Mouse (Mus musculus) heart, postnatal 0 days (tissue): Measurements from ENCODE around the gene Lipc. TPM values are rescaled to one million over a fixed set of nuclear protein-coding genes. Genes with fewer than 3 reads are reported as not detected.

Experiments
- ATAC-seq: fragments of 200-750 bp; cut with Nextera tagmentation; 2 replicates; pipeline ENCODE4 v1.8.0; 2017; ENCODE audit warnings: low read depth, moderate number of reproducible peaks, moderate library complexity; ENCODE audit not compliant: insufficient read depth
- DNase-seq: peaks from one replicate; pipeline ENCODE4 v3.0.0-alpha.2; 2016; ENCODE audit warnings: low spot score
- H3K27ac ChIP-seq: fragments of 300-500 bp; sonication (generic); 2 replicates; pipeline ENCODE4 v1.5.1; 2014; ENCODE audit warnings: low read depth, mild to moderate bottlenecking
- H3K27me3 ChIP-seq: fragments of 300-500 bp; sonication (generic); 2 replicates; pipeline ENCODE4 v1.6.1; 2014; ENCODE audit warnings: low read length, mixed read lengths; ENCODE audit not compliant: control insufficient read depth, insufficient read depth
- H3K36me3 ChIP-seq: fragments of 300-500 bp; sonication (generic); replicated peaks from 2 replicates; pipeline ENCODE4 v1.6.1; 2014; ENCODE audit warnings: low read length, mixed read lengths; ENCODE audit not compliant: control insufficient read depth, insufficient read depth
- H3K4me1 ChIP-seq: fragments of 300-500 bp; sonication (generic); 2 replicates; pipeline ENCODE4 v1.6.1; 2014; ENCODE audit warnings: antibody characterized with exemption; ENCODE audit not compliant: control insufficient read depth, insufficient read depth
- H3K4me2 ChIP-seq: fragments of 300-500 bp; sonication (generic); 2 replicates; pipeline ENCODE4 v1.6.1; 2014; ENCODE audit warnings: low read depth, mild to moderate bottlenecking, low read length, moderate library complexity
- H3K4me3 ChIP-seq: fragments of 300-500 bp; sonication (generic); 2 replicates; pipeline ENCODE4 v1.5.1; 2014; ENCODE audit warnings: low read depth, low read length
- H3K9ac ChIP-seq: fragments of 300-500 bp; sonication (generic); replicated peaks from 2 replicates; pipeline ENCODE4 v1.6.1; 2014; ENCODE audit warnings: low read depth, low read length, mixed read lengths
- H3K9me3 ChIP-seq: fragments of 300-500 bp; sonication (generic); replicated peaks from 2 replicates; pipeline ENCODE4 v1.6.1; 2016; ENCODE audit warnings: low read length; ENCODE audit not compliant: control insufficient read depth
- CTCF ChIP-seq: IDR thresholded peaks from 2 replicates; pipeline ENCODE4 v1.5.1; 2016; ENCODE audit warnings: antibody characterized with exemption, control low read depth, low read depth
- EP300 ChIP-seq: IDR thresholded peaks from 2 replicates; pipeline ENCODE4 v1.6.1; 2016; ENCODE audit warnings: antibody characterized with exemption, low read depth
- WGBS: fragments of 180-500 bp; shearing (Covaris S2); extraction: QIAGEN DNeasy Blood & Tissue Kit; methylation state at CpG from one replicate; pipeline ENCODE4 v1.1.7; 2014; 5-methylcytosine and 5-hydroxymethylcytosine counted together
- polyA plus RNA-seq: library from polyadenylated mRNA; unstranded; fragments of >200 nt; fragmentation: Nextera tagmentation; extraction: Ambion mirVana; gene quantifications from 2 replicates; pipeline ENCODE4 v1.2.1, GENCODE M21; 2015
- total RNA-seq: library from RNA; depleted of rRNA; stranded (reverse); fragments of >200 nt; gene quantifications from 2 replicates; pipeline ENCODE4 v1.2.3, GENCODE M21; 2014; ENCODE audit warnings: low replicate concordance

The Lipc gene
- total and polyA plus RNA-seq, 2 experiments from 2014 or later = 0.12 to 4.6 TPM

DNA sequence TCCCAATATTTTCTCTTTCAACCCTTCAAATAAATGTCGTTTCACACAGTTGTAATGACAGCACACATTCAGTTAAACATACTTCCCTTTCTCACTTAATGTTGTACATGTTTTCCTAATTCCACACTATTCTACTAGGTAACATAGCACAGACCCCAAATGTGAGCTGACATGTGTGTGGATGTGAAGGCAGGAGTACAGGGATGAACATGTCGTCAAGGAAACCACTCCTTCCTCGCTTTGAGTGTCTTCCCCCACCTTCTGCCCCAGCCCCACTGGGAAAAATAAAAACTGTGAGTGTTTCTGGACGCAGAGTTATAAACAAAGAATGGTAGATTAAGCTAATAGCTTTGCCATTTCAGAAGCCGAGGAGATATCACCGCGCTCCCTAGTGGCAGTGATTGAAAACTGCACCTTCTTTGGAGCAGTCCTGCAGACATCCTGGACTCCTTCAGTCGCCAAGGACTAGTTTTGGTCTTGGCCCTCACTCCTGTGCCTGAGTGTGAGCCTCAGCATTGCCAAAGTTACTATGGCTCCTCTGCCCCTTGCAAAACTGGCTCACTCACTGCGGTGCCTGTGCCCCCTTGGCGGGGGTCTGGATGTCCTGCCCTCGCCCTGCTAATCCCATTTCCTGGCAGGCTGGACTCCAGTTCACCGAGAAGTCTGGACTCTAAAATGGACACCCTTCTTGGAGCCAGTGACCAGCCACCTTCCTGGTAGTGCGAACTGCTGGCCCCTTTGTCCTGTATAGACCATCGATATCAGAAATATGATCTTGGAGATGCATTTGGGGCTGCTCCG, 22.0 kb downstream of the Lipc start:
- Histone ChIP-seq H3K27ac (no peak overlapping the region), H3K36me3 (no peaks in the 10 kb centered on the region), H3K9me3 (no peaks in the 10 kb centered on the region), H3K4me1 (peaks cover 5% of the 10 kb centered on the region), H3K4me2 (no peak overlapping the region), H3K4me3 (no peak overlapping the region), H3K9ac (no peak overlapping the region), H3K27me3 (no peaks in the 10 kb centered on the region)
- ATAC-seq (no peak), DNase-seq (peak; percentile 53)
- TF ChIP-seq EP300 (no peak), CTCF (peak; percentile 62)
- 54% methylated on average over 15 of the region's 15 CpGs for WGBS

DNA sequence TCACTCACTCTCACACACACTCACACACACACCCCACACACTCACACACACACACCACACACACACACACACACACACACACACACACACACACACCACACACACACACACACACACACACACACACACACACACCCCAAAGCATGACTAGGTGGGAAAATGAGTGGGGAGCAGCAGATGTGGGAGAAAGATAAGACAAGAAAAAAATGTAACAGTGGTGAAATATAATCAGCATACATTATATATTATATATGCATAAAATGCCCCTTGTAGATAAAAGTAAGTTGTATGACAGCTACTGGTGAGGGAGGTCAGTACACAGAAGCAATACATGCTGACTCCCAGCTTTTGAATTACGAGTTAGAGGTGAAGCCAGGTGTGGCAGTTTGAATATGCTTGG, 23.6 kb downstream of the Lipc start:
- 84% methylated on average over 1 of the region's 1 CpGs for WGBS
- H3K4me3 ChIP-seq = no peak overlapping the region
- TF ChIP-seq EP300 (no peak), CTCF (no peak)
- H3K36me3 ChIP-seq = no peaks in the 10 kb centered on the region
- H3K27me3 ChIP-seq = no peaks in the 10 kb centered on the region
- H3K9ac ChIP-seq = no peak overlapping the region
- H3K27ac ChIP-seq = no peak overlapping the region
- ATAC-seq (no peak), DNase-seq (no peak)
- no peaks in the 10 kb centered on the region for H3K9me3 ChIP-seq
- H3K4me2 ChIP-seq = no peak overlapping the region
- peaks cover 5% of the 10 kb centered on the region for H3K4me1 ChIP-seq

DNA sequence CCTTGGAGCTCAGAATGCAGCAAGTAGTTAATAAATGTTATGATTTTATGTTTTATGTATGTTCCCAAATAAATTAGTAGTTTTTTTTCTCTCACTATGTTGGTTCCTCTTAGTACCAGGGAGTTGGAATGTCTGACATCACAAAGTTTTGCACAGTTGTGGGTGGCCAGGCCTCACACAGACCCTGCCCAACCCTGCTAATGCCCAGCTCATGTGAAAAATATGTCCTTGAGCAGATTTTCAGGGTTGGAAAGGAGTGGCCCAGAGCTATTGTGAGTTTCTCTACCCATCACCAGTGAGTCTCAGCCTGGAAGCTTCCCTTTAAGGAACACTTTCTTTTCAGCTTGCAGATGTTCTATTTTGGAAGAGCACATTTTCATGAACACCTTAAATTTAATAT, 24.3 kb downstream of the Lipc start:
- no peak overlapping the region for H3K4me3 ChIP-seq
- no peak overlapping the region for H3K4me2 ChIP-seq
- TF ChIP-seq EP300 = no peak
- TF ChIP-seq CTCF = no peak
- H3K9ac ChIP-seq = no peak overlapping the region
- DNase-seq (no peak), ATAC-seq (no peak)
- peaks cover 5% of the 10 kb centered on the region for H3K4me1 ChIP-seq
- H3K36me3 ChIP-seq = no peaks in the 10 kb centered on the region
- H3K27ac ChIP-seq = no peak overlapping the region
- H3K27me3 ChIP-seq = no peaks in the 10 kb centered on the region
- no peaks in the 10 kb centered on the region for H3K9me3 ChIP-seq

DNA sequence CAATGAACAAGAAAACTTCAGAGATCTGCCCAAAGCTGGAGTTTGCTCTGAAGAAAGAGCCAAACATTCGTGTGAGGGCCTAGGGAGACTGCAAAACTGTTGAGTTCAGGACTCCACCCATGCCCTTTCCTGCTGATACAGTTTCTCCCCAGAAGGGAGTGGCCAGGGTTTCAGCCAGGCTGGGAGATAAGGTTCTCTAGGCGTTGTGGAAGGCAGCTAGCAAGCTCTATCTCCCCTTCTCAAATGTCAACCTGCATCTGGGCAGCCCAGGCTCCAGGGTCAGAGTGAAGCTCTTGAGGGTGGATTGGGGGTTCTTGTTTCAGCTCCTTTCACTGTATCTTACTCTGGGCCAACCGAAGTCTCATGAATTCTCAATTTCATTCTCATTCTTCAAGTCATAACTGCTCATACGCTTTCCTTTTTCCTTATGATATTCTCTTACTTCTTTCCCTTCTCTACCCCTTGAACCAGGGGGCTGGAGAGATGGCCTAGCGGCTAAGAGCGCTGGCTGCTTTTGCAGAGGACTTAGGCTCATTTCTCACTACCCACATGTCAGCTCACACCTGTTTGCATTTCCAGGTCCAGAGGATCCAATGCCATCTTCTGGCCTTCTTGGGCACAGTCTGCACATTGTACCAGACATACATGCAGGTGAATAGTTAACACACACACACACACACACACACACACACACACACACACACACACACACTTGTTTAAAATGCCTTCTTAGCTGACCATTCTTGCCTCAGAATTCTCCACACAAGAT, 25.0 kb downstream of the Lipc start:
- no peaks in the 10 kb centered on the region for H3K27me3 ChIP-seq
- peaks cover 8% of the 10 kb centered on the region for H3K4me1 ChIP-seq
- ATAC-seq (no peak), DNase-seq (peak; percentile 38)
- H3K27ac ChIP-seq = no peak overlapping the region
- no peak; the same call in 1 of the 2 replicates for TF ChIP-seq CTCF
- no peak for TF ChIP-seq EP300
- H3K9ac ChIP-seq = no peak overlapping the region; the same call in 1 of the 2 replicates
- no peak overlapping the region for H3K4me3 ChIP-seq
- no peaks in the 10 kb centered on the region for H3K9me3 ChIP-seq
- no peaks in the 10 kb centered on the region for H3K36me3 ChIP-seq
- 44% methylated on average over 6 of the region's 6 CpGs for WGBS
- H3K4me2 ChIP-seq = no peak overlapping the region

DNA sequence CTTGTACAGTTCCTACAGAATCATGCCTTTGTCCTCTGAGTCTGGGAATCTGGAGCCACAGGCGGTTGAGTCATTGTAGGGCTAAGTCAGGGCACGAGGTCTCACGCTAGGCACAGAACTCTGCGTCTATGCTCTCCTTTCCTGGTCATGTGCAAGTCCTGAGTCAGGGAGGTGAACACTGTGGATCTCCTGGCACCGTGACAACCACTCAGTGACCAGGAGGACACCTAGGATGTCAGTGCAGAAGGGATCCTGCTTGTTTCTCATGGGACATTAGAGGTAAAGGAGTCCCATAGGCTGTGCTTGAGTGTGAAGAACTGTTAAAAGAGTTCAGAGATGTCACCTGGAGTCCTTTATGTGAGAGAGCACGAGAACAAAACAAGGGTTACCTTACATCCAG, 26.8 kb downstream of the Lipc start:
- no peak overlapping the region for H3K4me3 ChIP-seq
- H3K27me3 ChIP-seq = no peaks in the 10 kb centered on the region
- H3K36me3 ChIP-seq = no peaks in the 10 kb centered on the region
- H3K4me1 ChIP-seq = peaks cover 12% of the 10 kb centered on the region
- H3K4me2 ChIP-seq = no peak overlapping the region
- H3K9me3 ChIP-seq = no peaks in the 10 kb centered on the region
- no peak for TF ChIP-seq EP300
- no peak for TF ChIP-seq CTCF
- ATAC-seq = no peak
- WGBS = 90% methylated on average over 6 of the region's 6 CpGs
- H3K27ac ChIP-seq = no peak overlapping the region
- no peak overlapping the region for H3K9ac ChIP-seq
- no peak for DNase-seq
